Mouse (Mus musculus) cortical plate, adult 2 months (tissue): Measurements from ENCODE around the gene Arhgef38.

ENCODE experiments used
- CTCF ChIP-seq: fragments of 200-500 bp; IDR thresholded peaks from 2 replicates; pipeline ENCODE4 v1.5.1; 2011; ENCODE audit warnings: mild to moderate bottlenecking, control low read depth, low read length; ENCODE audit not compliant: insufficient read depth; ENCODE audit errors: extremely low read depth
- POLR2A ChIP-seq: fragments of 200-500 bp; IDR thresholded peaks from 2 replicates; pipeline ENCODE4 v1.6.1; 2011; ENCODE audit warnings: mild to moderate bottlenecking, low read length, control low read depth; ENCODE audit not compliant: insufficient read depth; ENCODE audit errors: extremely low read depth

DNA sequence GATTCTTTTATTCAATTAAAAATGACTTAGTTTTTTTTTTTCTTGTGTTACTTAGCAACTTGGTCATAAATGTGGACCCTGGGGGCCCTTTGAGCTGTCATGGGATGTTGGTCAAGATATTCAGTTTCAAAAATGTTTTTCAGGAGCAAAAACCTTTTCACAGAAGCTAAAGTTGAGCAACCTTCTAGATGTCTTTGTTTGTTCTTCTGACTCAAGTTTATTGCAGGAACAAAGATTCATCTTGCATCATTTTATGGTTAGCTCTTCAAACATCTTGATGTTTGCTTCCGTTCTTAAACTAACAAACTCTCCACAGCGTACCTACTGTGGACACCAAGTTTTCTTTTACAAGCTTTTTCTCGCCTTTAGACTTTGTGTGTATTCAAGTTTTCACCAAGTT lies 23.4 kb downstream of the Arhgef38 start:
- TF ChIP-seq POLR2A (no peak), CTCF (no peak)
